ENCODE assay signal across 8 mouse cellular contexts in the genomic region with DNA sequence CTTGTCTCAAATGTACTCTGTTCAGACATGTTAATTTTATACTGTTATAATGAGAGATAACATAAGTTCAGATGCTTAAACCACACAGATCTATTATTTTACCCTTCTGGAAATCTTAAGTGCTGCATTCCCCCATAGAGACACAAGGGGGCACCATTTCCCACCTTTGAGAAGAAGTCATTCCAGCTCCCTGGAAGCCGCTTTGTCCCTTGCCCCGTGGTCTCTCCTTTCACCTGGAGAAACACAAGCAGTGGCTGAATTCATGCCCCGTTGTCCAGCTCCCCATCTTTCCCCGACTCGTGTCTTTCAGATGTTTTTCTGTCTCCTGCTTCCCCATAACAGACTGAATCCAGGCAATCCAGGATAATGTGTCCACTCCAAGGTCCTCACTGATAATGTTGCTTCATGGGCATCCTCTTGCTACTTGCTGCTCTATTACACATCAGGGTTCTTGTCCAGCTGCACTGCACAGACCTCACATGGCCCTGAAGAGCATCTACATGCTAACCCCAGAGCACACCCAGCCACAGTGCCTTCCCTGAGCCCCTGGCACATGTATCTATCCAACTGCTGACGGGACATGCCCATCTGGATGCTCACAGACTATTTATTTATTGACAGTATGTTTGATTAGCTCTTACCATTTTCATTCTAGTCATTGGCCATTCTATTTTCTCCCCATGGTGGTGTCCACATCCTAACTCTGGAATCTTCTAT.
A peak's percentile ranks its signal among the peaks of the same experiment; 100 is the strongest.
DNase-seq lines count a peak whose midpoint lies in the region; ATAC-seq and TF ChIP-seq lines count a peak whose summit lies in the region.

No protein-coding gene starts in this region.

- H3K9me3 ChIP-seq in forebrain, embryonic 12.5 days = no peaks in the 10 kb centered on the region
- no peaks in the 10 kb centered on the region for H3K9me3 ChIP-seq in limb, embryonic 10.5 days (replicated peaks)
- no peaks in the 10 kb centered on the region for H3K9me3 ChIP-seq in neural tube, embryonic 12.5 days

- no peaks in the 10 kb centered on the region for H3K4me1 ChIP-seq in forebrain, embryonic 12.5 days
- H3K4me1 ChIP-seq in kidney, adult 2 months (ENCODE audit: control insufficient read depth, insufficient read depth, low read length) = no peaks in the 10 kb centered on the region
- H3K4me1 ChIP-seq in limb, embryonic 10.5 days = no peaks in the 10 kb centered on the region
- H3K4me1 ChIP-seq in neural tube, embryonic 12.5 days = no peaks in the 10 kb centered on the region

- peak; percentile 10 for DNase-seq in ovary, postnatal 10 days (ENCODE audit: low spot score)
- no peak for DNase-seq in ovary, adult 18-20 months (ENCODE audit: low spot score)
- DNase-seq in brain, embryonic 18.5 days (ENCODE audit: low read depth, low spot score) = peak; percentile 16
- DNase-seq in kidney, adult 2 months = peak; percentile 39
- DNase-seq in limb, embryonic 10.5 days (ENCODE audit: low spot score) = peak; percentile 68

- ATAC-seq in forebrain, embryonic 12.5 days (ENCODE audit: low FRiP score) = peak; percentile 53
- peak; percentile 58 for ATAC-seq in neural tube, embryonic 12.5 days (ENCODE audit: low FRiP score, low read depth)
- ATAC-seq in erythroid progenitor cell, adult 5-6 weeks (replicated peaks; ENCODE audit: low FRiP score, poor library complexity, severe bottlenecking) = no peak

- no peaks in the 10 kb centered on the region for H3K27me3 ChIP-seq in forebrain, embryonic 12.5 days
- H3K27me3 ChIP-seq in kidney, adult 2 months (replicated peaks; ENCODE audit: control insufficient read depth, insufficient read depth, low read length) = no peaks in the 10 kb centered on the region
- H3K27me3 ChIP-seq in limb, embryonic 10.5 days (ENCODE audit: low read depth, poor library complexity, severe bottlenecking) = no peaks in the 10 kb centered on the region
- no peaks in the 10 kb centered on the region for H3K27me3 ChIP-seq in neural tube, embryonic 12.5 days (replicated peaks)

- H3K27ac ChIP-seq in forebrain, embryonic 12.5 days = no peak overlapping the region
- H3K27ac ChIP-seq in kidney, adult 2 months (ENCODE audit: insufficient read depth, low read depth, low read length) = no peak overlapping the region
- no peak overlapping the region for H3K27ac ChIP-seq in limb, embryonic 10.5 days
- H3K27ac ChIP-seq in neural tube, embryonic 12.5 days = no peak overlapping the region

- WGBS in forebrain, embryonic 12.5 days = 24% methylated on average over 6 of the region's 6 CpGs
- WGBS in kidney, adult 2 months = 24% methylated on average over 6 of the region's 6 CpGs
- WGBS in limb, embryonic 10.5 days = 31% methylated on average over 6 of the region's 6 CpGs
- WGBS in neural tube, embryonic 12.5 days = 28% methylated on average over 6 of the region's 6 CpGs

- H3K4me3 ChIP-seq in forebrain, embryonic 12.5 days (replicated peaks) = no peak overlapping the region
- no peak overlapping the region for H3K4me3 ChIP-seq in kidney, adult 2 months (ENCODE audit: insufficient read depth, low read depth, low read length)
- H3K4me3 ChIP-seq in limb, embryonic 10.5 days = no peak overlapping the region
- H3K4me3 ChIP-seq in neural tube, embryonic 12.5 days = no peak overlapping the region

- no peaks in the 10 kb centered on the region for H3K36me3 ChIP-seq in forebrain, embryonic 12.5 days (replicated peaks)
- no peaks in the 10 kb centered on the region for H3K36me3 ChIP-seq in kidney, adult 2 months (ENCODE audit: control insufficient read depth, insufficient read depth, low read length)
- no peaks in the 10 kb centered on the region for H3K36me3 ChIP-seq in limb, embryonic 10.5 days
- H3K36me3 ChIP-seq in neural tube, embryonic 12.5 days = no peaks in the 10 kb centered on the region

- no peak for TF ChIP-seq POLR2A in kidney, adult 2 months (IDR thresholded peaks at IDR 0.05; ENCODE audit: low read depth, low read length)

- peak; percentile 63 for TF ChIP-seq CTCF in kidney, adult 2 months (conservative IDR thresholded peaks at IDR 0.05; ENCODE audit: insufficient read depth, insufficient read length, low read depth, low read length)

- H3K4me2 ChIP-seq in forebrain, embryonic 12.5 days = peak overlapping the region; percentile 19; the same call in 1 of the 2 replicates
- no peak overlapping the region for H3K4me2 ChIP-seq in neural tube, embryonic 12.5 days (replicated peaks)

- no peak overlapping the region for H3K9ac ChIP-seq in forebrain, embryonic 12.5 days
- no peak overlapping the region for H3K9ac ChIP-seq in neural tube, embryonic 12.5 days
